Comparison of ENCODE assay signal across 25 mouse cellular contexts in the genomic region with DNA sequence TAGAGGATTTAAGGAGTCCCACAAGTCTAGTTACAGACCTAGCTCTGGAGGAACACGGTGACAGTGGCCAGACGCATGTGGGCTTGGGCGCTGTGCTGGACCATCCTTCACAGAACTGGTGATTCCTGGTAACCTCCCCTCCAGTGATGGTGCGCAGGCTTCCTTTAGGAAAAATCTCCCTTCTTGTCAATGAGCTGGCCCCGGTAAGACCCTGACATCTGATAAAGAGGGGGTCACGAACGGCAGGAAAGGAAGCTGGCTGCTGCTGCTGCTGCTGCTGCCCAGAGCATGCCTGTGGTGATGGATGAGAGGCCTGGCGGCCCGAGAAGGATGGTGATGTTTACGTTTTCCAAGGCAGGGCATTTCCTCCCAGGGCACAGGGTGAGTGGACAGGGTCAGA. TPM values are rescaled to one million over a fixed set of nuclear protein-coding genes. Genes with fewer than 3 reads are reported as not detected.
"Had no signal": no experiment of that assay in that cellular context is flagged by ENCODE, and none has a peak within 500 bp of the region (broad histone marks: within the 10 kb centered on the region; RNA-seq: fewer than 3 reads in every experiment).

No protein-coding gene starts in this region.

- H3K36me3 ChIP-seq: kidney, embryonic 15.5 days; limb, embryonic 10.5 days; limb, embryonic 13.5 days; liver, embryonic 12.5 days; liver, embryonic 15.5 days; midbrain, embryonic 10.5 days; midbrain, embryonic 13.5 days; neural tube, embryonic 12.5 days had no signal

- DNase-seq: kidney, adult 11 months; kidney, adult 8-10 months; kidney, postnatal 10 days; kidney, postnatal 36 days; layer of hippocampus, postnatal 36 days; liver; lung, adult 2 months; lung, postnatal 14 days; retina, postnatal 1 day; thymus, adult 2 months; thymus, postnatal 14 days; thymus, postnatal 4 days had no signal

- H3K27ac ChIP-seq: kidney, embryonic 15.5 days; limb, embryonic 10.5 days; limb, embryonic 13.5 days; liver, embryonic 12.5 days; liver, embryonic 15.5 days; midbrain, embryonic 10.5 days; midbrain, embryonic 13.5 days; neural tube, embryonic 12.5 days had no signal

- H3K4me1 ChIP-seq: kidney, embryonic 15.5 days; limb, embryonic 10.5 days; limb, embryonic 13.5 days; liver, embryonic 12.5 days; liver, embryonic 15.5 days; midbrain, embryonic 13.5 days; neural tube, embryonic 12.5 days had no signal

- H3K4me3 ChIP-seq: kidney, embryonic 15.5 days; limb, embryonic 10.5 days; limb, embryonic 13.5 days; liver, embryonic 12.5 days; liver, embryonic 15.5 days; midbrain, embryonic 10.5 days; midbrain, embryonic 13.5 days; myocyte; neural tube, embryonic 12.5 days had no signal

- ATAC-seq: liver, embryonic 12.5 days; midbrain, embryonic 13.5 days; midbrain, embryonic 16.5 days had no signal

- H3K27me3 ChIP-seq: liver, embryonic 12.5 days; liver, embryonic 15.5 days; midbrain, embryonic 13.5 days; neural tube, embryonic 12.5 days had no signal

- H3K4me2 ChIP-seq: kidney, embryonic 15.5 days; limb, embryonic 13.5 days; liver, embryonic 12.5 days; liver, embryonic 15.5 days; midbrain, embryonic 13.5 days; neural tube, embryonic 12.5 days had no signal

- H3K9ac ChIP-seq: kidney, embryonic 15.5 days; limb, embryonic 13.5 days; liver, embryonic 12.5 days; liver, embryonic 15.5 days; neural tube, embryonic 12.5 days had no signal

- H3K9me3 ChIP-seq: kidney, embryonic 15.5 days; limb, embryonic 10.5 days; liver, embryonic 12.5 days; liver, embryonic 15.5 days; midbrain, embryonic 10.5 days; midbrain, embryonic 13.5 days; neural tube, embryonic 12.5 days had no signal

RNA-seq across cellular contexts. Expression of a gene that starts 25.5 kb away (rescaled TPM):
- total RNA-seq: megakaryocyte, adult 5-6 weeks; monocyte, adult 5-6 weeks; neutrophil, adult 5-6 weeks had no signal
- polyA plus RNA-seq: myocyte; thymus, adult 2 months had no signal
